Mouse (Mus musculus): ENCODE measurements around the gene Olfr1274-ps. TPM values are rescaled to one million over a fixed set of nuclear protein-coding genes. Genes with fewer than 3 reads are reported as not detected.

Gene Olfr1274-ps
- polyA plus RNA-seq (2015; fragmentation: Nextera tagmentation; extraction: Ambion mirVana) = not detected in 2 replicates

DNA sequence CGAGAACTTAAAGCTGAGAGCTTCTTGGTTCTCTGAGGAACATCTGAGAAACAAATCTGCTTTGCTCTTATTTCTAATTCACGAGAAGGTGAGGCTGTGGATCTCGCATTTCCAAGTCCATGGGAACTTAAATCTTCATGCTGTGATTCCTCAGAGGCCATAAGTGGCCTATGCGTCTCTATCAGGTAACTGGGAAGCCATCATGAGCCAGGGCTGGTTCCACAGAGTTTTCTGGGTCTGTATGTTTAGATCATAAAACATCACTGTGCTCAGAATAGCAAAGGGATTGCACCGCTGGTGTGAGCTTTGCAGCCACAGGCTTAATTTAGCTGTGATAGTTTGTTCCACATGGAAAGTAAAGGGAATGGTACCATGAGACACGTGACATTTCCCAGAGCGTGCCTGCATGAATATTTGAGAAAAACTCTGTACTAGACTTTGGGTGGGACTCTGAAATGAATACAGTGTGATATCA lies at the start of gene Olfr1274-ps:
Gene Olfr1274-ps, plus strand, starts transcription at position 51 of the 475 bp plus-strand sequence.

Other genes starting within 250 kb of the Olfr1274-ps start
- not detected in 2 replicates for gene Olfr1270, start 245.6 kb upstream of the Olfr1274-ps start, polyA plus RNA-seq (2015; fragmentation: Nextera tagmentation; extraction: Ambion mirVana)
- gene Olfr1506, start 174.2 kb upstream of the Olfr1274-ps start, polyA plus RNA-seq (2015; fragmentation: Nextera tagmentation; extraction: Ambion mirVana) = not detected in 2 replicates
- not detected in 2 replicates for gene Olfr142, start 141.1 kb upstream of the Olfr1274-ps start, polyA plus RNA-seq (2015; fragmentation: Nextera tagmentation; extraction: Ambion mirVana)
- not detected in 2 replicates for gene Olfr1271, start 127.7 kb upstream of the Olfr1274-ps start, polyA plus RNA-seq (2015; fragmentation: Nextera tagmentation; extraction: Ambion mirVana)
- gene Olfr1272, start 105.8 kb upstream of the Olfr1274-ps start, polyA plus RNA-seq (2015; fragmentation: Nextera tagmentation; extraction: Ambion mirVana) = not detected in 2 replicates
- not detected in 2 replicates for gene Gm13769, start 76.5 kb upstream of the Olfr1274-ps start, polyA plus RNA-seq (2015; fragmentation: Nextera tagmentation; extraction: Ambion mirVana)
- gene Ptprj, start 182.0 kb downstream of the Olfr1274-ps start, polyA plus RNA-seq (2015; fragmentation: Nextera tagmentation; extraction: Ambion mirVana) = 0.87 and 1.7 TPM in 2 replicates